Mouse (Mus musculus) hindbrain, embryonic 11.5 days (tissue): ENCODE measurements at regions not wholly inside any gene's neighbourhood (a gene's known extent, or its start where the extent isn't known, plus 50 kb on each side); places are given as distances from the start of the nearest gene placed in this dataset.

Experiments used
- ATAC-seq: fragments of 200-750 bp; cut with Nextera tagmentation; 2 replicates; pipeline ENCODE4 v1.8.0; 2017; ENCODE audit warnings: mild to moderate bottlenecking, moderate TSS enrichment, moderate library complexity; ENCODE audit not compliant: low FRiP score
- DNase-seq: peaks from one replicate; pipeline ENCODE4 v3.0.0-alpha.2; 2015; ENCODE audit warnings: low spot score
- H3K27ac ChIP-seq: fragments of 300-500 bp; sonication (generic); 2 replicates; pipeline ENCODE4 v1.5.1; 2014; ENCODE audit warnings: mild to moderate bottlenecking, low read depth, low read length
- H3K27me3 ChIP-seq: fragments of 300-500 bp; sonication (generic); 2 replicates; pipeline ENCODE4 v1.6.1; 2014; ENCODE audit warnings: mild to moderate bottlenecking, low read length, moderate library complexity, mixed read lengths; ENCODE audit not compliant: control insufficient read depth, insufficient read depth
- H3K36me3 ChIP-seq: fragments of 300-500 bp; sonication (generic); 2 replicates; pipeline ENCODE4 v1.6.1; 2014; ENCODE audit warnings: mild to moderate bottlenecking, low read length, moderate library complexity, mixed read lengths; ENCODE audit not compliant: control insufficient read depth, insufficient read depth
- H3K4me1 ChIP-seq: fragments of 300-500 bp; sonication (generic); replicated peaks from 2 replicates; pipeline ENCODE4 v1.6.1; 2014; ENCODE audit warnings: low read length, mixed read lengths; ENCODE audit not compliant: control insufficient read depth, insufficient read depth
- H3K4me2 ChIP-seq: fragments of 300-500 bp; sonication (generic); replicated peaks from 2 replicates; pipeline ENCODE4 v1.6.1; 2014; ENCODE audit warnings: mild to moderate bottlenecking, low read depth, low read length
- H3K4me3 ChIP-seq: fragments of 300-500 bp; sonication (generic); 2 replicates; pipeline ENCODE4 v1.5.1; 2014; ENCODE audit warnings: low read depth, low read length
- H3K9ac ChIP-seq: fragments of 300-500 bp; sonication (generic); 2 replicates; pipeline ENCODE4 v1.6.1; 2014; ENCODE audit warnings: low read depth, low read length
- H3K9me3 ChIP-seq: fragments of 300-500 bp; sonication (generic); 2 replicates; pipeline ENCODE4 v1.6.1; 2016; ENCODE audit warnings: low read length; ENCODE audit not compliant: control insufficient read depth
- WGBS: fragments of 180-500 bp; shearing (Covaris S2); extraction: QIAGEN DNeasy Blood & Tissue Kit; methylation state at CpG from one replicate; pipeline ENCODE4 v1.1.7; 2014; 5-methylcytosine and 5-hydroxymethylcytosine counted together

GRCm38 (mm10) chr13:110667276-110667956, 272.6 kb downstream of the Plk2 start:
- no peak overlapping the region for H3K27ac ChIP-seq
- ATAC-seq (no peak), DNase-seq (peak; percentile 6)
- H3K9me3 ChIP-seq, result no peaks in the 10 kb centered on the region
- H3K4me3 ChIP-seq, result no peak overlapping the region
- H3K27me3 ChIP-seq, result no peaks in the 10 kb centered on the region
- no peak overlapping the region for H3K9ac ChIP-seq
- no peaks in the 10 kb centered on the region for H3K4me1 ChIP-seq
- H3K36me3 ChIP-seq, result no peaks in the 10 kb centered on the region
- no peak overlapping the region for H3K4me2 ChIP-seq
- WGBS, result 56% methylated on average over 7 of the region's 7 CpGs

GRCm38 (mm10) chr13:110673536-110673935, 278.7 kb downstream of the Plk2 start:
- Histone ChIP-seq H3K36me3 (no peaks in the 10 kb centered on the region), H3K4me2 (no peak overlapping the region)

GRCm38 (mm10) chr13:110683259-110684041, 288.6 kb downstream of the Plk2 start:
- Histone ChIP-seq H3K27ac (no peak overlapping the region), H3K4me1 (no peaks in the 10 kb centered on the region), H3K27me3 (no peaks in the 10 kb centered on the region), H3K4me2 (no peak overlapping the region), H3K36me3 (no peaks in the 10 kb centered on the region), H3K4me3 (no peak overlapping the region), H3K9me3 (no peaks in the 10 kb centered on the region), H3K9ac (no peak overlapping the region)
- DNase-seq (no peak), ATAC-seq (no peak)
- 86% methylated on average over 11 of the region's 11 CpGs for WGBS

More at GRCm38 (mm10) chr13:110673536-110673935, 278.7 kb downstream of the Plk2 start:
- Histone ChIP-seq H3K9me3 (no peaks in the 10 kb centered on the region), H3K4me1 (no peaks in the 10 kb centered on the region), H3K9ac (no peak overlapping the region), H3K27ac (no peak overlapping the region), H3K4me3 (no peak overlapping the region), H3K27me3 (no peaks in the 10 kb centered on the region)
- WGBS, result 80% methylated on average over 2 of the region's 2 CpGs
- no peak for ATAC-seq
- no peak for DNase-seq

- Histone ChIP-seq H3K27me3 (no peaks in the 10 kb centered on the region), H3K4me3 (no peak overlapping the region), H3K27ac (no peak overlapping the region), H3K4me2 (no peak overlapping the region), H3K4me1 (no peaks in the 10 kb centered on the region), H3K36me3 (no peaks in the 10 kb centered on the region), H3K9me3 (no peaks in the 10 kb centered on the region), H3K9ac (no peak overlapping the region)
- DNase-seq (no peak), ATAC-seq (no peak)
- WGBS, result 65% methylated on average over 3 of the region's 3 CpGs
These were observed 293.9 kb downstream of the Plk2 start for GRCm38 (mm10) chr13:110688796-110689195.

GRCm38 (mm10) chr13:110690501-110691255, 295.8 kb downstream of the Plk2 start:
- Histone ChIP-seq H3K27me3 (no peaks in the 10 kb centered on the region), H3K36me3 (no peaks in the 10 kb centered on the region), H3K4me2 (no peak overlapping the region), H3K4me1 (no peaks in the 10 kb centered on the region), H3K27ac (no peak overlapping the region), H3K9me3 (no peaks in the 10 kb centered on the region), H3K9ac (no peak overlapping the region), H3K4me3 (no peak overlapping the region)
- 69% methylated on average over 10 of the region's 10 CpGs for WGBS
- ATAC-seq (no peak), DNase-seq (no peak)

- Histone ChIP-seq H3K9me3 (no peaks in the 10 kb centered on the region), H3K4me2 (no peak overlapping the region), H3K9ac (no peak overlapping the region), H3K27ac (no peak overlapping the region), H3K36me3 (no peaks in the 10 kb centered on the region), H3K4me3 (no peak overlapping the region), H3K4me1 (no peaks in the 10 kb centered on the region), H3K27me3 (no peaks in the 10 kb centered on the region)
- DNase-seq, result no peak
- WGBS, result 86% methylated on average over 5 of the region's 5 CpGs
- ATAC-seq, result no peak
These were observed 297.9 kb downstream of the Plk2 start for GRCm38 (mm10) chr13:110692696-110693095.

GRCm38 (mm10) chr13:110694876-110695275, 300.0 kb downstream of the Plk2 start:
- H3K4me1 ChIP-seq, result no peaks in the 10 kb centered on the region
- DNase-seq, result no peak
- H3K36me3 ChIP-seq, result no peaks in the 10 kb centered on the region
- no peak for ATAC-seq
- H3K4me2 ChIP-seq, result no peak overlapping the region
- no peak overlapping the region for H3K27ac ChIP-seq
- no peak overlapping the region for H3K9ac ChIP-seq
- H3K9me3 ChIP-seq, result no peaks in the 10 kb centered on the region
- no peaks in the 10 kb centered on the region for H3K27me3 ChIP-seq
- 69% methylated on average over 6 of the region's 6 CpGs for WGBS
- H3K4me3 ChIP-seq, result no peak overlapping the region

GRCm38 (mm10) chr13:110696549-110696948, 301.7 kb downstream of the Plk2 start:
- no peak for ATAC-seq
- Histone ChIP-seq H3K9me3 (no peaks in the 10 kb centered on the region), H3K27ac (no peak overlapping the region), H3K4me1 (no peaks in the 10 kb centered on the region), H3K4me3 (no peak overlapping the region), H3K4me2 (no peak overlapping the region), H3K36me3 (no peaks in the 10 kb centered on the region), H3K27me3 (no peaks in the 10 kb centered on the region), H3K9ac (no peak overlapping the region)
- DNase-seq, result no peak
- WGBS, result 76% methylated on average over 5 of the region's 5 CpGs
